Mouse (Mus musculus) adrenal gland, postnatal 25 days (tissue): ENCODE measurements around the gene Atp6v1g2. TPM values are rescaled to one million over a fixed set of nuclear protein-coding genes. Genes with fewer than 3 reads are reported as not detected.
A peak's percentile ranks its signal among the peaks of the same experiment; 100 is the strongest.

ENCODE experiments used
- DNase-seq: peaks from one replicate; pipeline ENCODE4 v3.0.0; 2021; ENCODE audit warnings: mixed read lengths
- total RNA-seq: library from RNA; stranded (reverse); gene quantifications from 2 replicates; pipeline ENCODE4 v1.2.3, GENCODE M21; 2021

The Atp6v1g2 gene
- total RNA-seq, 1 experiment from 2014 or later: 8.0 TPM

DNA sequence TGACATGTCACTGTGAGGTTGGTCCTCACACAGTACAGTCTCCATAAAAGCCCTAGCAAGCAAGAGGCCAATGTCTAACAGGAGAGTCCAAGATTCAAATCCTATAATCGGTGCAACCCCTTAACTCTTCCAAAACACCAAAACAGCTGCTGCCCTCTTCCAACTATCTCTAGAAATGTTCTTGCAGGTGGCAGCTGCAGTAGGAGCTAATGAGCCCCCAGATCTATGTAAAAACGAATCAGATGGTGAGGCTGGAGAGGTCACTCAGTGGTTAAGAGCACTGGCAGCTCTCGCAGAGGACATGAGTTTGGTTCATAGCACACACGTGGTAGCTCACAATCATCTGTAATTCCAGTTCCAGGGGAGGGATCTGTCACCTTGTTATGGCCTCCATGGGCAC lies 22.2 kb downstream of the Atp6v1g2 start:
- no peak for DNase-seq

DNA sequence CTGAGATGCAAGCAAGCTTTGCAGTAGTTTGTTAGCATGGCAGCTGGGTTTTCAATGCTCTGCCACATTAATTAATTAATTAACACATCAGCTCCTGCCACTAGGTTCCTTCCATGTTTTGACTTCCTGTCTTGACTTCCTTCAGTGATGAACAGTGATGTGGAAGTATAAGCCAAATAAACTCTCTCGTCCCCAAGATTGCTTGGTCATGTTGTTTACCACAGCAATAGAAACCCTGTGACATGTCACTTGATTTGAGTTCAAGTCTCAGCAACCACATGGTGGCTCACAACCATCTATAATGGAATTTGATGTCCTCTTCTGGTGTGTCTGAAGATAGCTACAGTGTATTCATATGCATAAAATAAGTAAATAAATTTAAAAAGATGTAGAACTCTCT lies 23.9 kb downstream of the Atp6v1g2 start:
- no peak for DNase-seq

DNA sequence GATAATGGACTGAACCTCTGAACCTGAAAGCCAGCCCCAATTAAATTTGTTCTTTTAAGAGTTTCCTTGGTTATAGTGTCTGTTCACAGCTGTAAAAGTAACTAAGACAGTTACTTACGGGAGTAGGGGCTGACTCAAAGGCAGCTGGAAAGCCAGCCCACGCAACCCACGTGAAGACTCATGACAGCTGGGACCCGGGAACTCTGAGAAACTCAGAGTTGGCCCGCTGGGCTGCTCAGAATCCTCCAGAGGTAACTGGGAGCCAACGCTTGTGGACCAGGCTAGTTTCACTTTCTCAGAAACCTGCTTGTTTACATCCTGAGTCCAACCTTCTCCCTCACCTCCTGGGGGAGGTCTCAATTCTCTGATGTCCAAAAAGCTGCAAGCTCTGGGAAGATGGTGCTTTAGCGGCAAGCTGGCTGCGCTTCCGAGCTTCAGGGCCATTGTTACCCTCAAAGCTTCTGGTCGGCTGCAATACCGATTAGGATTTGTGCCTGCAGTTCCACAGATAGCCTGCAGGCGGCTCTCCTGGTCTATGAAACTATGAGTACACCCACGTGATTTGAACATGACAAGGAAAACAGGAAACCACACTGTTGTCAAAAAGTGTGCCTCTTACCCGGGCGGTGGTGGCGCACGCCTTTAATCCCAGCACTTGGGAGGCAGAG lies 24.5 kb downstream of the Atp6v1g2 start:
- peak; percentile 91 for DNase-seq

DNA sequence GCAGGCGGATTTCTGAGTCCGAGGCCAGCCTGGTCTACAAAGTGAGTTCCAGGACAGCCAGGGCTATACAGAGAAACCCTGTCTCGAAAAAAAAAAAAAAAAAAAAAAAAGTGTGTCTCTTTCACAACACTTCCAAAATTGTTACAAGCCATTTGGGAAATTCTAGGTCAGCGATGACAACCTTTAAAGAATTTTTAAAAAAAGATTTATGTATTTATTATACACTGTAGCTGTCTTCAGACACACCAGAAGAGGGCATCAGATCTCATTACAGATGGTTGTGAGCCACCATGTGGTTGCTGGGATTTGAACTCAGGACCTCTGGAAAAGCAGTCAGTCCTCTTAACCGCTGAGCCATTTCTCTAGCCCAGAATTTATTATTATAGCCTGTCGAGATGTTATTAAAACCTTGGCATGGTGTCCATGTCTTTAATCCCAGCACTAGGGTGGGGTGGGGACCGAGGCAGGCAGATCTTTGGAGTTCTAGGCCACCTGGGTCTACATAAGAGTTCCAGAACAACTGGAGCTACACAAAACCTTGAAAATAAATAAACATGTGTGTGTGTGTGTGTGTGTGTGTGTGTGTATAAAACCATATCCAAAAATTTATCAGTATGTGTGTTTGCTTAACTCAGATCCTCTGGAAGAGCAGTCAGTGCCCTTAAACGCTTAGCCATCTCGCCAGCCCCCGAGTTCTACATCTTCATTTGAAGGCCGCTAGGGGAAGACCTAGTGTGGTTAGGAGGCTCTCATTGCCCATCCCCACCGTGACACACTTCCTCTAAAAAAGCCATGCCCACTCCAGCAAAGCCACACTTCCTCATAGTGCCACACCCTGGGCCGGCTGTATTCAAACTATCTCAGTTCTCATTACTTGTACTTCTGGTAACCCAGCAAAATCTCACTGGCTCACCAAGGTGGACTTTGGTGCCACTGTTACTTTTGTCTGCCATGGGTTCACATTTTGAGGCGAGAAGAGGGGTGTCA lies 25.3 kb downstream of the Atp6v1g2 start:
- DNase-seq: no peak

DNA sequence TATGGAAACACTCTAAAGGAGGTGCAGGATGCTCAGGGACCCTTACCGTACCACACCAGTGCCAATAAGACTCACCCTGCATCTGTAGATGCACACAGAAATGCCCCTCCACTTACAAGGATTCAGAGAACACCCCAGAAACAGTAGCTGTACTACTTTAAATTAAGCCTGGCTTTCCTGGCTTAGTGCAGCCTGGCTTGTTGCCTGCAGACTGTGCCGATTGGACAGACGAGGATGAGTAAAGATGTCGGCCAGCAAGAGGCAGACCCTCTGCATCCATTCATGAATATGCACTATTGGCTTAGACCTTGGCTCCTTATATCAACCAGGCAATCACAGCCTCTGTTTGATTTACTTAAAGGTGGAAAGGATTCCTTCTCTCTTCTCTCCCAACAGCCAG lies 26.2 kb downstream of the Atp6v1g2 start:
- no peak for DNase-seq

DNA sequence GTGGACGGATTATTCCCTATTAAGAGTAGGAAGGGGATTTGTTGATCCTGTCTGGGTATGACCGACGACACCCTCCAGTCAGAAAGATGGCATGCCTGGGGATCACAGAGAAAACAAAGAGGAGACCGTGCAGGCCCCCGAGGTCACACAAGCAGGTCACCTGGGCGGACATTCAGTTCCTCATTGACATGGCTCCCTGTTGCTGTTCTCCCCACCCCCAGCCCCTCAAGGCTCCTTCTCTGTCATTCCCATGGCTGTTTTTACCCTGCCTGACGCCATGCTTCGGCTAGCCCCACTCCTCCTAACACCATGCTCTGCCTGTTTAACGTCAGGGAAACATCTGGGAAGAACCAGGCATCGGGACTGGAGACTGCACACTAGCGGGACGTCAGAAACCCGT lies 28.2 kb downstream of the Atp6v1g2 start:
- DNase-seq: no peak

DNA sequence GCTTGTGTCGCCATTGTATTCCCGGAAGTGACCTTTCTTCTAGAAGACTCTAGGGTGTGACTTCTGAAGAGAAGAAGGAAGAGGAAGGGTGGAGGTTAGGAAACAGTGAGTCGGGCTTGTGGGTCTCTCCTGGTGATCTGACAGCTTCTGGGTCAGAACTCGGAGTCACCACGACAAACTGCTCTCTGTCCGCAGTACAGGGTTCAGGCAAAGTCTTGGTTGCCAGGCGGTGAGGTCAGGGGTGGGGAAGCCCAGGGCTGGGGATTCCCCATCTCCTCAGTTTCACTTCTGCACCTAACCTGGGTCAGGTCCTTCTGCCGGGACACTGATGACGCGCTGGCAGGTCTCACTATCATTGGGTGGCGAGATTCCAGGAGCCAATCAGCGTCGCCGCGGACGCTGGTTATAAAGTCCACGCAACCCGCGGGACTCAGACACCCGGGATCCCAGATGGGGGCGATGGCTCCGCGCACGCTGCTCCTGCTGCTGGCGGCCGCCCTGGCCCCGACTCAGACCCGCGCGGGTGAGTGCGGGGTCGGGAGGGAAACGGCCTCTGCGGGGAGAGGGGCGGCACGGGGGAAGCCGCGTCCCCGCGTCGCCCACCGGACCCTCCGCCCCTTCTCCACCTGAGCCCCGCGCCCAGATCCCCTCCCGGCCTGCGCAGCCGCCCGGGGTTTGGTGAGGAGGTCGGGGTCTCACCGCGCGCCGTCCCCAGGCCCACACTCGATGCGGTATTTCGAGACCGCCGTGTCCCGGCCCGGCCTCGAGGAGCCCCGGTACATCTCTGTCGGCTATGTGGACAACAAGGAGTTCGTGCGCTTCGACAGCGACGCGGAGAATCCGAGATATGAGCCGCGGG lies 29.4 kb downstream of the Atp6v1g2 start, which contains the start of gene H2-D1:
Gene H2-D1 (plus strand): TSS at position 67 of the 859 bp plus-strand sequence.
- peak; percentile 99 for DNase-seq

DNA sequence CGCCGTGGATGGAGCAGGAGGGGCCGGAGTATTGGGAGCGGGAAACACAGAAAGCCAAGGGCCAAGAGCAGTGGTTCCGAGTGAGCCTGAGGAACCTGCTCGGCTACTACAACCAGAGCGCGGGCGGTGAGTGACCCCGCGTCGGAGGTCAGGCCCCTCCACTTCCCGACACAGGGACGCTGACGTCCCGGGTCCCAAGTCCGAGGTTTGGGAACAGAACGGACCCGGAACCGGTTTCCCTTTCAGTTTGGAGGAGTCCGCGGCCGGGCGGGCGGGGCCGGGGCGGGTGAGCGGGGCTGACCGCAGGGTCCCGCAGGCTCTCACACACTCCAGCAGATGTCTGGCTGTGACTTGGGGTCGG lies 30.0 kb downstream of the Atp6v1g2 start:
- DNase-seq: peak; percentile 29

DNA sequence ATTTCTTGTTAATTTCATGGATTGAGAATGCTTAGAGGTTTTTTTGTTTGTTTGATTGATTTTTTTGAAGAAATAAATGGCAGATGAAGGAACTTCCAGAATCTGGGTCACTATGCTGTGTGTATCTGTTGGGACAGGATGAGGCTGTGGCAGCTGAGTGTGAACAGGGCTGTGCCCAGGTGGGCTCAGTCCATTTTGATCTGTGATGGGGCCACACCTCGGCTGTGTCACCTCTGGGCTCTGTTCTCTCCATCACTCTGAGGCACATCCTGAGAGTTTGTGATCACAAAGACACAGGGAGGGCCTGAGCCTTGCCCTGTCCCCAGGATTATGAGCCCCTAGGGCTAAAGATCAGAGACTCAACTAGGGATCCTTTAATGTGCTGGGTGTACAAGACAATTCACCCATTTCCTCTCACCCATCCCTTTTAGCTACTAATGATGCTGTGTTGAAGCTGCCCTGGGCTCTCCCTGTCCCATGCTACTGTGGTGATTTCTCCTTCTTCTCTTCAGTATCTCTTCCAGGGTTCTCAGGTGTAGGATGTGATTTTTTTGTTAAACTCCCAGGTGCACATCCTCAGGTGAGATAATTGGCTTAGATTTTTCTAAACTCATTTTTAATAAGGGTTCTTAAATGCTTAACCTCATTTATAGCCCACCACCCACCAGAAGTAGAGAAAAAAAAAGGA lies 34.1 kb downstream of the Atp6v1g2 start:
- DNase-seq: no peak

DNA sequence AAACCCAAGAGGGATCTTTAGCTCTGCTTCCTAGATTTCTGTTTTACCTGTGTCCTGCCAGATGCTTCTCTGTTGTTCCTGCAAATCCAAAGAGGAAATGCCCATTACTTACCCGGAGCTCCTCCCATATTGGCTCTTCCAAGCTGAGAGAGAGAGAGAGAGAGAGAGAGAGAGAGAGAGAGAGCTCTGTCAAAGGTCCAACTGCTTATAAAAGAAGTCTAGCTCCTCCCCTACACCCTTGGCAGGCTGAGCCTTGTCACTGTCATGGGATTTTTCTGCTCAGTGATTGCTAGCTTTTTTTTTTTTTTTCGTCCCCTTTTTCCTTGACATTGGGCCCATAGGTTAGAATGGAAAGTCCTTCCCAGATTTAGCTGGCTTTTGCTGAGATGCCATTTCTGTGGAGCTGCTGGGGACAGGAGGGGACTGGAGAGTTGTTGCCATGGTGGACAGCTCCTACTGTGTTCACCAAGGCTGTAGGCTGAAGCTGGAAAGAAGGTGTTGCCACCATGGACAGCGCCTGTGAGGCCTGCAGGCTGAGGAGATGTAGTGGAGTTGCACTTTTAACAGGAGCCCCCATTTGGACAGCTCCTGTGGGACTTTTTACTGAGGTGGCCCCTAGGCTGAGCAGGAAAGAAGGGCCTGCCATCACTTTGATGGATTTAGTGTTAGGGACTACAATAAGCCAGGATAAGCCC lies 36.3 kb downstream of the Atp6v1g2 start:
- DNase-seq: peak; percentile 70

DNA sequence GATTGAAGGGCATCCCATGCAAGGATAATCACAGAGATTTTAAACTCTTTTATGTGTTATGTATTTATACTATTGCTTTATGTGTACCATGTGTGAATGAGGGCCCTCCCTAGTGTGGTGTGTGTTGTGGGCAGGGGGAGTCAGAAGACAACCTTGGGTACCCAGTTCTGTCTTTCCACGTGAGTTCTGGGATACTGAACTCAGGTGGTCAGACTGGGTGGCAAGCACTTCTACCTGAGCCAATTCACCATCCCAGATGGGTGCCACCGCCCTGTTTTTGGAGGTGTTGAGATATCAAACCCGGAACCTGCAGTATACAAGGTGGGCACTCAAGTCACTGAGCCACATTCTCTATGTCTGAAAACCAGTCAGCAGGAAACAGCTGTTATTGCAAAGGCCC lies 38.8 kb downstream of the Atp6v1g2 start:
- DNase-seq: no peak

DNA sequence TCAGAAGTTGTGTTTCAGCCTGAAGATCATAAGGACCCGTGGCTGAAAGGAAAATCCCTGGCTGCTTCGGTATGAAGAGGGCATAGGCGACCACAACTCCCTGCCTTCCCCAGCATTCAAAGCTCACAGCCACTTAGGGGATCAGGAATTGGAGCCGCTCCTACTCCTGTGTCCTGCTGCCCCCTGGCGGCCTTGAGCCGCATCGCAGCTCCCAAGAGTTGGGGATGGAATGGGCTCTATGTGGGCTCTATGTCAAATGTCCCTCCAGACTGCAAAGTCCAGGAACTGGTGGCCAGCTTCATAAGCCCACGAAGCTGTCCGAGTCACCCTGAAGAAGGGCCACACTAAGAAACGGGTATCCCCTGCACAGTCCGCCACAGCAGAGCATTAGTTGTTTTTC lies 41.3 kb downstream of the Atp6v1g2 start:
- peak; percentile 92 for DNase-seq

DNA sequence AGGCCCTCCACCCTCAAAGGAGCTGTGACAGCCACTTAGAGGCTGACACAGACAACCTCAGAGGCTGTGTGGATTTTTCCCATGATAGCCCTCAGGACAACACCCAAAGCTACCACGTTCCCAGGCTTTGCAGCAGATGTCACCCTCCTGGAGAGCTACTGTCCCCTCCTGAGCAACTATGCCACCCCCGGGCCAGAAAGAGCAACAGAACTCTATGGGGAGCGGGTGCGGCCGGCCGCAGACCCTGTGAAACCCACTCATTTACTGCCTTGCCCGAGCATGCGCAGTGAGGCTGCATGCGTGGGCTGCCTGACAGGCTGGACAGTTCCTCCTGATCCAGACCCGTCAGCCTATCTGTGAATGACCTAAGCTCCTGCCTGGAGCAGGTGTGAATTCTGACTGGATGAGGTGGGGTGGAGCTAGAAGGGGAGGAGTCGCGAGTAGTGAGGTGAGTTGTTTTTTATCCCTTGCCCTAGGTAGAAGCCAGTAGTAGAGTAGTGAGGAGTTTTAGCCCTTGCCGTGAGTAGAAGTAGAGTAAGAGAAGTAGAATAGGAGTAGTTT lies 42.9 kb downstream of the Atp6v1g2 start:
- no peak for DNase-seq

DNA sequence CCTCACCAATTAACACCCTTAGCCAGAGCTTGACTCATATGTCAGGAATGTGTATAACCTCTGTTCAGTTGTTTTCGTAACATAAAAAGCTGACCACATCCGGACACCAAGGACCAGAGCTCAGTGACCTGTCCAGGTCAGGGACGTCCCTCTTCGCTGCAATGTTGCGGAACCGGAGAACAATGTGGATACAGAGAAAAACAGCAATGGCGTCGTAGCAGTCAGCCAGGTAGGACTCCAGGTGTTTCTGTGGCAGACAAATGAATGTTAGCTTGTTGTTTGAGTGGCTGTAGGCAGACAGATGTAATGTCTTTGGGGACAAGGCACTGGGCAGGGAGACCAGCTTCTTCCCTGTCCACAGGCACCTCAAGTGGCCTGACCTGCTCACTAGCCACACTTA lies 44.6 kb downstream of the Atp6v1g2 start:
- DNase-seq: no peak

DNA sequence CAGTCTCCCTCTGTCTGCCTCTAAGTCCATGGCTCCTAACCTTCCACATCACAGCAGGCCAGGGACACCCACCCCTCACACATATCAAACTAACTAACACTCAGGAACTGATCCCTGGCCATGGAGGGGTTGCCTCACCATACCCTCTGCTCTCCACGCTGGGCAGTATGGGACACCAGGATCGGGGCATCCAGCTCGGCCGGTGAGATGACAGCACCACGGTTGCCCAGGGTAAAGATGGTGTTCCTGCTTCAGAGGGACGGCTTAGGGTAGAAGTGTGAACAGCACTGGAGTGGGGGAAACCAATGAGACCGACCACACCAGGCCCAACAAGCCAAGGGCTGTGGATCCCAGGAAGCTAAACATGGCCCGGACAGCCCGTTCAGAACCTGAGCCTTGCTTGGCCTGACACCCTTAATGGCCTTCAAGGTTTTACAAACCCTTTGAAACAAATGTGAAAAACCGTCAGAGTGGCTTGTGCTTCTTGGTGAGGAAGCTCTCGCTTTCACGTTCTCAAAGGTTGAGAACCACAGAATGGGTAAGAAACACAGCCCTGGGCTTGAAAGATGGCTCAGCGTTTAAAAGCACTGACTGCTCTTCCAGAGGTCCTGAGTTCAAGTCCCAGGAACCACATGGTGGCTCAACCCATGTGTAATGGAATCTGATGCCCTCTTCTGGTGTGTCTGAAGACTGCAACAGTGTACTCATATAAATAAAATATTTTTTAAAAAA lies 45.7 kb downstream of the Atp6v1g2 start:
- DNase-seq: no peak

DNA sequence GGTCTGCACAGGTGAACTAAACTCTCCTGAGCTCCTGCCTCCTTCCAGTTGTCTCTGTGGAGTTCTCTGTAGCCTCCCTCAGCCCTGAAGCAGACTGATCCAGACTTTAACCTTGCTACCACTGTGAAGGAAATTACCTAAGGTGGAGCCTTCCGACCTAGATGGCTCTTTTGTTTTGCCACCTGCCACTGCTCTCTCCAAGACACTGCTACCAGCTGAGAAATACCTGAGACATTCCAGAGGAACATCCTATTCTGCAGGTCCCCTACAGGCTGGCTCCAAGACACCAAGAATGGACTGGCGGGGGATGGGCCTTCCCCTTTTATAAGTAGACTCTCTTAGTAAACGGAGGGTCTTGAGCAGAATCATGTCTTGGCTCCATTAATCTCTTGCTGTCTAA lies 46.8 kb downstream of the Atp6v1g2 start:
- DNase-seq: no peak

DNA sequence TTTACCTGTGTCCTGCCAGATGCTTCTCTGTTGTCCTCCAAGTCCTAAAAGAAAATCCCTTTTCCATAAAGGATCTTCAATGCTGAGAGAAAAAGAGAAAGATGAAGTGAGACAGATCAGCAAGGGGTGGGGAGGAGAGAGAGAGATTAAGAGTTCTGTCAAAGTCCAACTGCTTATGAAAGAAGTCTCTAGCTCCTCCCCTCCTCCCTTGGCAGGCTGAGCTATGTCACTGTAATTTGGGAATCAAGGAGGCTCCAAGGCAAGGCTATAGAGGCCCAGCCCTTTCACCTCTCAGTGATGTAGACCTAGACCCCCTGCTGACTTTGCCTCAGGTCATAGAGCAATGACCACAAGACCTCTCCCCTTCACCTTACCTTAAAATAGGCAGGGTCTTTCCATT lies 52.0 kb downstream of the Atp6v1g2 start:
- DNase-seq: no peak
